In genomic region chr1:36472106-36472440, GRCm38 (mm10) we compare ENCODE assay signal across 8 mouse cellular contexts. TPM values are rescaled to one million over a fixed set of nuclear protein-coding genes. Genes with fewer than 3 reads are reported as not detected.
DNase-seq lines count a peak whose midpoint lies in the region; ATAC-seq and TF ChIP-seq lines count a peak whose summit lies in the region.

No protein-coding gene starts in this region.

- no peak overlapping the region; the same call in 1 of the 2 replicates for H3K27ac ChIP-seq in kidney, adult 2 months (ENCODE audit: insufficient read depth, low read depth, low read length)
- peak overlapping the region; percentile 88 for H3K27ac ChIP-seq in forebrain, embryonic 10.5 days
- peak overlapping the region; percentile 64; the same call in 1 of the 2 replicates for H3K27ac ChIP-seq in liver, embryonic 12.5 days

- no peaks in the 10 kb centered on the region for H3K9me3 ChIP-seq in G1E (replicated peaks)
- no peaks in the 10 kb centered on the region for H3K9me3 ChIP-seq in forebrain, embryonic 10.5 days
- H3K9me3 ChIP-seq in liver, embryonic 12.5 days (replicated peaks), result no peaks in the 10 kb centered on the region

- peak overlapping the region; percentile 77 for H3K9ac ChIP-seq in liver, embryonic 12.5 days

- no peak for TF ChIP-seq CTCF in kidney, adult 2 months (conservative IDR thresholded peaks at IDR 0.05; ENCODE audit: insufficient read depth, insufficient read length, low read depth, low read length)
- no peak for TF ChIP-seq CTCF in G1E (IDR thresholded peaks at IDR 0.05; ENCODE audit: low read depth, low read length)

- no peak for TF ChIP-seq POLR2A in kidney, adult 2 months (IDR thresholded peaks at IDR 0.05; ENCODE audit: low read depth, low read length)

- peaks cover 43% of the 10 kb centered on the region for H3K4me1 ChIP-seq in kidney, adult 2 months (ENCODE audit: control insufficient read depth, insufficient read depth, low read length)
- peaks cover 64% of the 10 kb centered on the region for H3K4me1 ChIP-seq in G1E (ENCODE audit: insufficient read depth, low read depth, low read length)
- H3K4me1 ChIP-seq in forebrain, embryonic 10.5 days, result peaks cover 64% of the 10 kb centered on the region
- H3K4me1 ChIP-seq in liver, embryonic 12.5 days, result peaks cover 64% of the 10 kb centered on the region

- no peaks in the 10 kb centered on the region for H3K36me3 ChIP-seq in kidney, adult 2 months (ENCODE audit: control insufficient read depth, insufficient read depth, low read length)
- H3K36me3 ChIP-seq in G1E (replicated peaks), result peaks cover 5% of the 10 kb centered on the region
- H3K36me3 ChIP-seq in forebrain, embryonic 10.5 days (replicated peaks), result no peaks in the 10 kb centered on the region
- H3K36me3 ChIP-seq in liver, embryonic 12.5 days, result no peaks in the 10 kb centered on the region

- peak overlapping the region; percentile 95 for H3K4me2 ChIP-seq in liver, embryonic 12.5 days

- no peak for DNase-seq in kidney, adult 2 months
- DNase-seq in kidney, adult 8-10 months, result no peak
- DNase-seq in G1E (ENCODE audit: low spot score) (peak; percentile 26), adipocyte (ENCODE audit: low spot score) (no peak)
- DNase-seq in forebrain, embryonic 10.5 days (ENCODE audit: extremely low spot score, low spot score), result no peak
- DNase-seq in urinary bladder, postnatal 4 days (ENCODE audit: low spot score in 2 of 2), result no peak
- no peak for DNase-seq in urinary bladder, postnatal 36 days (ENCODE audit: low spot score in 2 of 2)

- ATAC-seq in G1E (ENCODE audit: extremely low read depth, insufficient number of reproducible peaks, low FRiP score, poor library complexity, severe bottlenecking), result no peak
- no peak for ATAC-seq in liver, embryonic 12.5 days

- WGBS in kidney, adult 2 months, result 18% methylated on average over 18 of the region's 18 CpGs
- WGBS in forebrain, embryonic 10.5 days, result 13% methylated on average over 18 of the region's 18 CpGs
- 16% methylated on average over 18 of the region's 18 CpGs for WGBS in liver, embryonic 12.5 days (ENCODE audit: insufficient replicate concordance)

- H3K27me3 ChIP-seq in kidney, adult 2 months (replicated peaks; ENCODE audit: control insufficient read depth, insufficient read depth, low read length), result no peaks in the 10 kb centered on the region
- peaks cover 10% of the 10 kb centered on the region for H3K27me3 ChIP-seq in G1E (ENCODE audit: insufficient read depth, low read length)
- peaks cover 15% of the 10 kb centered on the region for H3K27me3 ChIP-seq in forebrain, embryonic 10.5 days (ENCODE audit: poor library complexity, severe bottlenecking)
- H3K27me3 ChIP-seq in liver, embryonic 12.5 days (replicated peaks), result peaks cover 22% of the 10 kb centered on the region

- H3K4me3 ChIP-seq in kidney, adult 2 months (ENCODE audit: insufficient read depth, low read depth, low read length), result peak overlapping the region; percentile 92
- H3K4me3 ChIP-seq in G1E (ENCODE audit: low read depth, low read length), result peak overlapping the region; percentile 75
- H3K4me3 ChIP-seq in forebrain, embryonic 10.5 days, result peak overlapping the region; percentile 72
- H3K4me3 ChIP-seq in liver, embryonic 12.5 days, result peak overlapping the region; percentile 63

RNA-seq across cellular contexts. Expression of gene Cnnm4, which starts 0.7 kb away (rescaled TPM):
- 14.3 and 15.9 TPM in 2 replicates for polyA plus RNA-seq in kidney, adult 2 months (2012; rRNA removed)
- total RNA-seq in G1E (2014; fragmentation: Nextera tagmentation) (6.7 and 8.6 TPM in 2 replicates), G1E (2017) (3.9 and 4.5 TPM in 2 replicates)
- 2.4 and 3.1 TPM in 2 replicates for polyA plus RNA-seq in G1E (2012)
- 14.5 and 15.5 TPM in 2 replicates for polyA plus RNA-seq in forebrain, embryonic 10.5 days (2016; fragmentation: Nextera tagmentation; extraction: Ambion mirVana)
- polyA plus RNA-seq in liver, embryonic 12.5 days (2016; fragmentation: Nextera tagmentation; extraction: Ambion mirVana), result 3.8 and 4.0 TPM in 2 replicates

RNA-seq across cellular contexts. Expression of gene Lman2l, which starts 27.0 kb away (rescaled TPM):
- polyA plus RNA-seq in kidney, adult 2 months (2012; rRNA removed), result 26.0 and 28.7 TPM in 2 replicates
- total RNA-seq in G1E (2014; fragmentation: Nextera tagmentation), result 41.5 and 50.6 TPM in 2 replicates
- 6.0 and 6.5 TPM in 2 replicates for total RNA-seq in G1E (2017)
- 12.4 and 13.3 TPM in 2 replicates for polyA plus RNA-seq in G1E (2012)
- 59.6 and 60.5 TPM in 2 replicates for polyA plus RNA-seq in forebrain, embryonic 10.5 days (2016; fragmentation: Nextera tagmentation; extraction: Ambion mirVana)
- polyA plus RNA-seq in liver, embryonic 12.5 days (2016; fragmentation: Nextera tagmentation; extraction: Ambion mirVana), result 20.9 and 22.8 TPM in 2 replicates

RNA-seq across cellular contexts. Expression of gene Cnnm3, which starts 39.6 kb away (rescaled TPM):
- polyA plus RNA-seq in kidney, adult 2 months (2012; rRNA removed), result 19.8 and 29.5 TPM in 2 replicates
- total RNA-seq in G1E (2014; fragmentation: Nextera tagmentation) (22.2 and 28.2 TPM in 2 replicates), G1E (2017) (7.5 and 8.8 TPM in 2 replicates)
- polyA plus RNA-seq in G1E (2012), result 31.1 and 39.0 TPM in 2 replicates
- 2.9 and 3.0 TPM in 2 replicates for polyA plus RNA-seq in forebrain, embryonic 10.5 days (2016; fragmentation: Nextera tagmentation; extraction: Ambion mirVana)
- 1.3 and 1.5 TPM in 2 replicates for polyA plus RNA-seq in liver, embryonic 12.5 days (2016; fragmentation: Nextera tagmentation; extraction: Ambion mirVana)
